Mouse (Mus musculus) myocyte (in vitro differentiated cells): ENCODE measurements around the gene Spp1.

Experiments used
- CEBPB ChIP-seq: IDR thresholded peaks from 2 replicates; pipeline ENCODE4 v1.6.1; 2011; ENCODE audit warnings: mild to moderate bottlenecking, moderate library complexity; ENCODE audit not compliant: poor library complexity, insufficient read depth, severe bottlenecking
- MAX ChIP-seq: IDR thresholded peaks from one replicate; pipeline ENCODE4 v1.6.1; 2011; ENCODE audit warnings: low read depth, mild to moderate bottlenecking, control low read depth
- POLR2A ChIP-seq: IDR thresholded peaks from one replicate; pipeline ENCODE4 v1.6.1; 2011; ENCODE audit warnings: low read depth, mild to moderate bottlenecking, control low read depth, moderate library complexity; ENCODE audit not compliant: insufficient read length
- POLR2AphosphoS2 ChIP-seq: IDR thresholded peaks from one replicate; pipeline ENCODE4 v1.6.1; 2011; ENCODE audit warnings: low read depth, control low read depth; ENCODE audit not compliant: insufficient read length
- SRF ChIP-seq: IDR thresholded peaks from one replicate; pipeline ENCODE4 v1.6.1; 2011; ENCODE audit warnings: low read depth; ENCODE audit not compliant: control insufficient read depth, insufficient read length
- USF1 ChIP-seq: IDR thresholded peaks from one replicate; pipeline ENCODE4 v1.6.1; 2011; ENCODE audit warnings: low read depth, mild to moderate bottlenecking, control low read depth, moderate library complexity

- no peak for TF ChIP-seq POLR2A
- TF ChIP-seq SRF, result no peak
- TF ChIP-seq USF1, result no peak
- TF ChIP-seq POLR2AphosphoS2, result no peak
- TF ChIP-seq CEBPB, result no peak
- TF ChIP-seq MAX, result no peak
Observed at GRCm38 (mm10) chr5:104417028-104417427, 17.9 kb upstream of the Spp1 start.
